Mouse (Mus musculus): ENCODE data around the gene Cox6a2. TPM values are rescaled to one million over a fixed set of nuclear protein-coding genes. Genes with fewer than 3 reads are reported as not detected.

The Cox6a2 gene
- total and polyA plus RNA-seq, 3 experiments = 0.70 to 4.1 (median 1.1) TPM

DNA sequence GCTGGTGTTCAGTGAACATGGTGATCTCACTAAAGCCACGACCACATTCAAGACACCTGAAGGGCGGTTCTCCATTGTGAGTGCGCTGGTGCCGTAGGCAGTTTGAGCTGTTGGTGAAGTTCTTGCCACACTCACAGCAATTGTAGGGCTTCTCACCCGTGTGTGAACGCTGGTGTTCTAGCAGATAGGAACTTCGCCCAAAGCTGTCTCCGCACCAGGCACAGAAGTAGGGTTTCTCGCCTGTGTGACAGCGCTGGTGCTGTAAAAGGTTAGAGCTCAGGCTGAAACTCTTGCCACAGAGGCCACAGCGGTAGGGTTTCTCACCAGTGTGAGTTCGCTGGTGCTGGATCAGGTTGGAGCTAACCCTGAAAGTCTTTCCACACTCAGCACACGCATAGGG, 30.2 kb upstream of the Cox6a2 start:
- Histone ChIP-seq H3K27ac (ENCODE audit: insufficient read depth, low read depth) (no peak overlapping the region), H3K4me2 (ENCODE audit: insufficient read depth, low read depth, poor library complexity, severe bottlenecking) (peak overlapping the region; percentile 48), H3K4me3 (replicated peaks in 1 of 3; ENCODE audit: low read depth in 2 of 3, low read length in 2 of 3, poor library complexity in 1 of 3) (peak overlapping the region in 1 of 3 experiments; percentile 82), H3K4me1 (ENCODE audit: control insufficient read depth in 1 of 2, insufficient read depth in 2 of 2) (peaks cover 19 to 49% of the 10 kb centered on the region in 2 experiments), H3K9me3 (replicated peaks; ENCODE audit: low read length) (no peaks in the 10 kb centered on the region), H3K79me2 (replicated peaks; ENCODE audit: control insufficient read depth, extremely low read depth, insufficient read depth, poor library complexity, severe bottlenecking) (no peaks in the 10 kb centered on the region), H3K27me3 (replicated peaks) (no peaks in the 10 kb centered on the region), H3K9ac (ENCODE audit: insufficient read depth, low read depth) (no peak overlapping the region), H3K36me3 (replicated peaks in 1 of 2; ENCODE audit: control insufficient read depth in 1 of 2, insufficient read depth in 1 of 2, low read length in 1 of 2) (peaks cover 18 to 32% of the 10 kb centered on the region in 2 experiments)
- no peak for DNase-seq (ENCODE audit: extremely low read depth)
- in situ Hi-C loops (cut with MboI; ENCODE audit: low pct_ligation_motif_present, low pct_unique_long_range_greater_than_20kb, low sequenced_read_pairs) (no loop called here), dilution Hi-C loops (cut with MboI; ENCODE audit: extremely low pct_ligation_motif_present, extremely low pct_unique_long_range_greater_than_20kb, low sequenced_read_pairs) (no loop called here)
- TF ChIP-seq MAZ (IDR thresholded peaks at IDR 0.05; ENCODE audit: low read depth, low read length) (no peak), CHD2 (IDR thresholded peaks at IDR 0.05; ENCODE audit: low read length) (no peak), HCFC1 (IDR thresholded peaks at IDR 0.05; ENCODE audit: low read depth, low read length) (no peak), CHD1 (IDR thresholded peaks at IDR 0.05; ENCODE audit: low read depth, low read length) (no peak), POLR2A (IDR thresholded peaks at IDR 0.05; ENCODE audit: low read depth, low read length) (no peak), TCF12 (IDR thresholded peaks at IDR 0.05; ENCODE audit: low read depth, low read length) (no peak), KAT2A (IDR thresholded peaks at IDR 0.05; ENCODE audit: insufficient replicate concordance, low read length) (no peak), JUN (IDR thresholded peaks at IDR 0.05; ENCODE audit: insufficient read depth, low read depth, low read length) (no peak), ELF1 (IDR thresholded peaks at IDR 0.05; ENCODE audit: low read depth, low read length) (no peak), POLR2AphosphoS2 (IDR thresholded peaks at IDR 0.05; ENCODE audit: low read depth, low read length) (no peak)

DNA sequence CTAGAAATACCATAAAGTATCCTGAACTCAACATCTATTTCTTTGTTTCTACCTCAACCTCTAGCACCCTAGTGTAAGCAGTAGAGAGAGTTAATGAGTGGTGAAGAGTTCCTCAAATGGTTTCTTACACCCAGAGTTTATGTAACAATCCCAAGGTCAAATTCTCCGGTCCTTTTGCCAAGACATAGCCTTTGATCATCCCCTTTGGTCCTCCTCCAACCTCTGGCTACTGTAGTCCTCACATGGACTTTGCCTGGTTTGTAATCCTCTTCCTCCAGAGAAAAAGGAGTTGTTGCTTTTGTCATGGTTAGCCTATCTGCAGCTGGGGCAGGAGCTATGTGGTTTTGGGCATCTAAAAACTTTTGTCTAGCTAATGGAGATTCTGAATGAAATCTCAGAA, 29.3 kb upstream of the Cox6a2 start:
- TF ChIP-seq BHLHE40 (IDR thresholded peaks at IDR 0.05; ENCODE audit: low read depth, low read length) (no peak), RAD21 (IDR thresholded peaks at IDR 0.05; ENCODE audit: low read depth, low read length) (no peak), SIN3A (IDR thresholded peaks at IDR 0.05; ENCODE audit: low read length) (no peak), CHD1 (IDR thresholded peaks at IDR 0.05; ENCODE audit: low read depth, low read length) (no peak), ZKSCAN1 (IDR thresholded peaks at IDR 0.05; ENCODE audit: borderline replicate concordance, low read depth, low read length) (no peak), USF1 (IDR thresholded peaks at IDR 0.05; ENCODE audit: low read depth, low read length) (no peak)
- dilution Hi-C loops (cut with MboI; ENCODE audit: extremely low pct_ligation_motif_present, extremely low pct_unique_long_range_greater_than_20kb, low sequenced_read_pairs) (no loop called here), in situ Hi-C loops (cut with MboI; ENCODE audit: low pct_ligation_motif_present, low pct_unique_long_range_greater_than_20kb, low sequenced_read_pairs) (no loop called here)
- DNase-seq (ENCODE audit: extremely low read depth) = no peak
- H3K36me3 ChIP-seq (replicated peaks in 1 of 2; ENCODE audit: control insufficient read depth in 1 of 2, insufficient read depth in 1 of 2, low read length in 1 of 2) = peaks cover 9 to 23% of the 10 kb centered on the region in 2 experiments
- no peak overlapping the region for H3K27ac ChIP-seq (ENCODE audit: insufficient read depth, low read depth)
- H3K4me1 ChIP-seq (ENCODE audit: control insufficient read depth in 1 of 2, insufficient read depth in 2 of 2) = peaks cover 19 to 44% of the 10 kb centered on the region in 2 experiments
- H3K79me2 ChIP-seq (replicated peaks; ENCODE audit: control insufficient read depth, extremely low read depth, insufficient read depth, poor library complexity, severe bottlenecking) = no peaks in the 10 kb centered on the region
- no peaks in the 10 kb centered on the region for H3K9me3 ChIP-seq (replicated peaks; ENCODE audit: low read length)
- H3K9ac ChIP-seq (ENCODE audit: insufficient read depth, low read depth) = no peak overlapping the region
- no peak overlapping the region for H3K4me2 ChIP-seq (ENCODE audit: insufficient read depth, low read depth, poor library complexity, severe bottlenecking)
- no peak overlapping the region for H3K4me3 ChIP-seq (replicated peaks in 1 of 3; ENCODE audit: low read depth in 2 of 3, low read length in 2 of 3, poor library complexity in 1 of 3)
- no peaks in the 10 kb centered on the region for H3K27me3 ChIP-seq (replicated peaks)

All from CH12.LX (cell line).